Mouse (Mus musculus): ENCODE results near the gene Omp. TPM values are rescaled to one million over a fixed set of nuclear protein-coding genes. Genes with fewer than 3 reads are reported as not detected.

The Omp gene
- polyA plus RNA-seq, 1 experiment from 2014 or later, result 2.1 TPM

DNA sequence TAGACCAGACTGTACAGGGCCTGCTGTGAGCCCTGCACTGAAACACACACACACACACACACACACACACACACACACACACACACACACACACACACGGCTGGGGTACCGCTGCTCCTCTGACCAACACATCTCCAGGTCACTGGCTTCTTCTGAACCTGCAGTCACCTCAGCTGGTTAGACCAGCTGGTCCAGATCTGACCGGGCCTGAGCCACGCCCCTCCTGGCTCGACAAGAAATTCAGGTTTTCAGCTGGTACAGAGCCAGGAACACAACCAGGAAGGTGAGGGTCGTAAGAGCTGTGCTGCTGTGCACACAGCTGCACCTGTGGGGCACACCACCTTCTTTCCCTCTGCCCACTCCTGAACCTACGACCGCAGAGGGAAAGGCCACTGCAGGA is 13.2 kb upstream of the Omp start:
- Histone ChIP-seq H3K9me3 (replicated peaks; ENCODE audit: control insufficient read depth, low read length) (no peaks in the 10 kb centered on the region), H3K4me1 (ENCODE audit: control insufficient read depth, insufficient read depth, low read length) (peaks cover 41% of the 10 kb centered on the region), H3K9ac (ENCODE audit: low read length) (0 out of 2 replicates have a peak overlapping the region, but pooled peaks have one; percentile 17), H3K4me2 (ENCODE audit: low read depth, low read length) (0 out of 2 replicates have a peak overlapping the region, but pooled peaks have one; percentile 20), H3K27me3 (ENCODE audit: control insufficient read depth, insufficient read depth, low read length) (no peaks in the 10 kb centered on the region), H3K4me3 (replicated peaks; ENCODE audit: low read length) (no peak overlapping the region), H3K27ac (ENCODE audit: low read length) (peak overlapping the region; percentile 72), H3K36me3 (ENCODE audit: control insufficient read depth, insufficient read depth, low read length) (no peaks in the 10 kb centered on the region)
- peak; percentile 80 for ATAC-seq (ENCODE audit: insufficient read depth, low FRiP score)
- WGBS, result 26% methylated on average over 8 of the region's 8 CpGs

GRCm38 (mm10) chr7:98157636-98158332 is 12.5 kb upstream of the Omp start:
- ATAC-seq (ENCODE audit: insufficient read depth, low FRiP score), result no peak
- 0 out of 2 replicates have a peak overlapping the region, but pooled peaks have one; percentile 20 for H3K4me2 ChIP-seq (ENCODE audit: low read depth, low read length)
- no peak overlapping the region for H3K4me3 ChIP-seq (replicated peaks; ENCODE audit: low read length)
- WGBS, result 57% methylated on average over 5 of the region's 5 CpGs
- H3K9ac ChIP-seq (ENCODE audit: low read length), result no peak overlapping the region
- peak overlapping the region; percentile 72 for H3K27ac ChIP-seq (ENCODE audit: low read length)
- H3K36me3 ChIP-seq (ENCODE audit: control insufficient read depth, insufficient read depth, low read length), result no peaks in the 10 kb centered on the region
- H3K4me1 ChIP-seq (ENCODE audit: control insufficient read depth, insufficient read depth, low read length), result peaks cover 37% of the 10 kb centered on the region
- no peaks in the 10 kb centered on the region for H3K9me3 ChIP-seq (replicated peaks; ENCODE audit: control insufficient read depth, low read length)
- H3K27me3 ChIP-seq (ENCODE audit: control insufficient read depth, insufficient read depth, low read length), result no peaks in the 10 kb centered on the region

DNA sequence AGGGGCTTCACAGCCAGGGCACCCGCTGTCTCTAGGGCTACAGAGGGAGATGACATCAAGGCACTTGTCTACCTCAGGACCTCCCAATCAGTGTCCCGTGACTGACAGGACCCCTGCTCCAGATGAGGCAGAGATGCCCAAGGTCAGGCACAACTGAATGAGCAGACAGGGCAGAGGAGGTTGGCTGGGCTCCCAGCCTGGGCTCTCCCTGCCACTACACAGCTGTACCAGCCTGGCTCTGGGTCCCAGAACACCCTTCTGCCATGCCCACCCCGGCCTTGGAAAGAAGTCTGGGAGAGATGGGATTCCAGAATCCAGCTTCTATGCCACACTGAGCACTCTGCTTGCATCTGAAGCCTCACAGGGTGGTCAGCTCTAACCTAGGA is 11.0 kb upstream of the Omp start:
- no peak for ATAC-seq (ENCODE audit: insufficient read depth, low FRiP score)
- no peak overlapping the region for H3K27ac ChIP-seq (ENCODE audit: low read length)

DNA sequence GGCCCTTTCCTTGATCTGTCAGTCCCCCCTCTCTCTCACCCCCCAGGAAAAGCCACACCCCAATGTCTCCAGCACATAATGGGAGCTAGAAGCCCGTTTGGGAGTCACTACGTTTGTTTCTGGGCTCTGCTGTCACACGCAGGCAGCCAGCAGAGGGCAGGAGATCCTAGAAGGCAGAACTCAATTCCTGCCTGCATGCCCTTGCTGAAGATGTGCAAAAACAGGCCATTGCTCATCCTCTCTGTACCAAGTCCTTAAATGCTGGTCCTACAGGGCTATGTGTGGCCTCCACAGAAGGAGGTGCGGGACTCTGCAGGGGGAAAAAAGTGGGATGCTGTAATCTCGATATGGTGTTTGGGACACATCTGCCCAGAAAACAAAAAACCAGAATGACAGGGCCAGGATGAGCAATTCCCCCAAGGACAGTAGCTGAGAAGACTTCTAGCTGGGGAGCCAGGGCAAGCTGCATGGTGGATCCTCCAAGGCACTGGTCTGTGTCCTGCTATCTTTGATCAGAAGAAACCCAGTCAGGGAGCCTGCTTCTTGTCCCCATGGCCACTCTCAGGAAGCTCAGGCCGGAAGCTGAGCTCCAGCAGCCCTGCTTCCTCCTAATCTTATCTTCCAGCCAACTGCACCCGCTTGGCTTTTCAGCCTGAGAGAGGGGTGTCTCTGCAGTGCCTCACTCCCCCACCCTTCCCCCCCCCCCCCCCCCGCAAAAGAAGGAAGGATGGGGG is 10.4 kb upstream of the Omp start:
- H3K4me2 ChIP-seq (ENCODE audit: low read depth, low read length), result no peak overlapping the region
- H3K4me1 ChIP-seq (ENCODE audit: control insufficient read depth, insufficient read depth, low read length), result peaks cover 26% of the 10 kb centered on the region
- H3K9me3 ChIP-seq (replicated peaks; ENCODE audit: control insufficient read depth, low read length), result no peaks in the 10 kb centered on the region
- H3K27me3 ChIP-seq (ENCODE audit: control insufficient read depth, insufficient read depth, low read length), result no peaks in the 10 kb centered on the region
- H3K36me3 ChIP-seq (ENCODE audit: control insufficient read depth, insufficient read depth, low read length), result no peaks in the 10 kb centered on the region
- 22% methylated on average over 7 of the region's 8 CpGs for WGBS
- no peak overlapping the region; the same call in 1 of the 2 replicates for H3K27ac ChIP-seq (ENCODE audit: low read length)
- H3K4me3 ChIP-seq (replicated peaks; ENCODE audit: low read length), result no peak overlapping the region
- H3K9ac ChIP-seq (ENCODE audit: low read length), result no peak overlapping the region
- ATAC-seq (ENCODE audit: insufficient read depth, low FRiP score), result no peak

More for the DNA sequence above, 11.0 kb upstream of the Omp start:
- H3K4me2 ChIP-seq (ENCODE audit: low read depth, low read length), result no peak overlapping the region
- no peaks in the 10 kb centered on the region for H3K27me3 ChIP-seq (ENCODE audit: control insufficient read depth, insufficient read depth, low read length)
- no peak overlapping the region; the same call in 1 of the 2 replicates for H3K9ac ChIP-seq (ENCODE audit: low read length)
- H3K9me3 ChIP-seq (replicated peaks; ENCODE audit: control insufficient read depth, low read length), result no peaks in the 10 kb centered on the region
- peaks cover 26% of the 10 kb centered on the region for H3K4me1 ChIP-seq (ENCODE audit: control insufficient read depth, insufficient read depth, low read length)
- WGBS, result 49% methylated on average over 3 of the region's 3 CpGs
- no peak overlapping the region for H3K4me3 ChIP-seq (replicated peaks; ENCODE audit: low read length)
- no peaks in the 10 kb centered on the region for H3K36me3 ChIP-seq (ENCODE audit: control insufficient read depth, insufficient read depth, low read length)

DNA sequence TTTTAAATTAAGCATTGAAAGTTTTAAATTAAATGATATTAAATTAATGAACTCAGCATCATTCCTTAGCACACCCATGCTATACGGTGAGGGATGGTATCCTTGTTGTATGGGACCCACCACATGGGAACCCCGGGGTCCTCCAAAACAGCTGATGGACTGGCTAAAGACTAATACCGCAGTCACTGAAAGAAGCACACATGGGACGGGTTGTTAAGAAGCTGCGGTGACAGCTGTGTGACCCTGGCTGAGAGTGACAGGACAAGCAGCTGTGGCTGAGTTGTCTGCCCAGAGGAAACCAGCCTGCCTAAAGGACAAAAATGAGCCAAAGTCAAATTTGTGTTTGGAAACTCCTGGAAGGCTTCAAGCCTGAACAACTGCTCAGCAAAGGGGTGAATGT is 8.6 kb upstream of the Omp start:
- Histone ChIP-seq H3K4me1 (ENCODE audit: control insufficient read depth, insufficient read depth, low read length) (peaks cover 12% of the 10 kb centered on the region; the same call in 1 of the 2 replicates), H3K4me2 (ENCODE audit: low read depth, low read length) (no peak overlapping the region), H3K27me3 (ENCODE audit: control insufficient read depth, insufficient read depth, low read length) (no peaks in the 10 kb centered on the region), H3K27ac (ENCODE audit: low read length) (no peak overlapping the region), H3K4me3 (replicated peaks; ENCODE audit: low read length) (no peak overlapping the region), H3K9ac (ENCODE audit: low read length) (no peak overlapping the region), H3K36me3 (ENCODE audit: control insufficient read depth, insufficient read depth, low read length) (no peaks in the 10 kb centered on the region), H3K9me3 (replicated peaks; ENCODE audit: control insufficient read depth, low read length) (no peaks in the 10 kb centered on the region)
- no peak for ATAC-seq (ENCODE audit: insufficient read depth, low FRiP score)
- 73% methylated on average over 5 of the region's 5 CpGs for WGBS

GRCm38 (mm10) chr7:98153345-98153744 is 8.0 kb upstream of the Omp start:
- peaks cover 12% of the 10 kb centered on the region; the same call in 1 of the 2 replicates for H3K4me1 ChIP-seq (ENCODE audit: control insufficient read depth, insufficient read depth, low read length)
- no peaks in the 10 kb centered on the region for H3K9me3 ChIP-seq (replicated peaks; ENCODE audit: control insufficient read depth, low read length)
- no peak overlapping the region for H3K27ac ChIP-seq (ENCODE audit: low read length)
- H3K4me3 ChIP-seq (replicated peaks; ENCODE audit: low read length), result no peak overlapping the region
- H3K4me2 ChIP-seq (ENCODE audit: low read depth, low read length), result no peak overlapping the region
- H3K9ac ChIP-seq (ENCODE audit: low read length), result no peak overlapping the region
- ATAC-seq (ENCODE audit: insufficient read depth, low FRiP score), result no peak
- WGBS, result 48% methylated on average over 3 of the region's 3 CpGs
- no peaks in the 10 kb centered on the region for H3K27me3 ChIP-seq (ENCODE audit: control insufficient read depth, insufficient read depth, low read length)
- no peaks in the 10 kb centered on the region for H3K36me3 ChIP-seq (ENCODE audit: control insufficient read depth, insufficient read depth, low read length)

DNA sequence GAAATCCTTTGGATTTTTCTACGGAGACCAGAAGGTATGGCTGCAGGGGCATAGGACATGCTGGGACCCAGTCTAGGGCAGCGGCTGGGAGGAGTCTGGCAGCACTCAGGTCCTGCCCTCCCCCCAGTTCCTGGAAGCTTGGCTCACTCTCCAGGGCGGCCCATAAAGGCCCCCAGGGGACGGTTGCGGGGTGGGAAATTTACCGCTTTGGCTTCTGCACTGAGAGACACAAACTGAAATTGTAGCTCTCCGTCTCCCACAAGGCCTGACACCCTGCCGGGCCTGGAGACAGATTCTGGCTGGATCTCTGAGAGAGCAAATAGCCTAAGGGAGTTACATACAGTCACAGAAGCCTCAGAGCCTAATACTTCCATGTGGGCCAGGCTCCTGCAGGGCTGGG is 7.1 kb upstream of the Omp start:
- 61% methylated on average over 8 of the region's 8 CpGs for WGBS
- H3K27me3 ChIP-seq (ENCODE audit: control insufficient read depth, insufficient read depth, low read length), result no peaks in the 10 kb centered on the region
- no peaks in the 10 kb centered on the region for H3K9me3 ChIP-seq (replicated peaks; ENCODE audit: control insufficient read depth, low read length)
- no peak overlapping the region for H3K27ac ChIP-seq (ENCODE audit: low read length)
- H3K4me2 ChIP-seq (ENCODE audit: low read depth, low read length), result no peak overlapping the region
- no peak overlapping the region for H3K4me3 ChIP-seq (replicated peaks; ENCODE audit: low read length)
- no peak overlapping the region for H3K9ac ChIP-seq (ENCODE audit: low read length)
- peaks cover 8% of the 10 kb centered on the region; the same call in 1 of the 2 replicates for H3K4me1 ChIP-seq (ENCODE audit: control insufficient read depth, insufficient read depth, low read length)
- H3K36me3 ChIP-seq (ENCODE audit: control insufficient read depth, insufficient read depth, low read length), result no peaks in the 10 kb centered on the region
- no peak for ATAC-seq (ENCODE audit: insufficient read depth, low FRiP score)

- Histone ChIP-seq H3K9me3 (replicated peaks; ENCODE audit: control insufficient read depth, low read length) (no peaks in the 10 kb centered on the region), H3K9ac (ENCODE audit: low read length) (no peak overlapping the region), H3K4me3 (replicated peaks; ENCODE audit: low read length) (no peak overlapping the region), H3K4me2 (ENCODE audit: low read depth, low read length) (no peak overlapping the region), H3K27me3 (ENCODE audit: control insufficient read depth, insufficient read depth, low read length) (no peaks in the 10 kb centered on the region), H3K36me3 (ENCODE audit: control insufficient read depth, insufficient read depth, low read length) (no peaks in the 10 kb centered on the region), H3K4me1 (ENCODE audit: control insufficient read depth, insufficient read depth, low read length) (no peaks in the 10 kb centered on the region), H3K27ac (ENCODE audit: low read length) (no peak overlapping the region)
- 45% methylated on average over 5 of the region's 5 CpGs for WGBS
- ATAC-seq (ENCODE audit: insufficient read depth, low FRiP score), result no peak
These were observed 5.2 kb upstream of the Omp start for GRCm38 (mm10) chr7:98150525-98150924.

- no peak overlapping the region for H3K27ac ChIP-seq (ENCODE audit: low read length)
- H3K27me3 ChIP-seq (ENCODE audit: control insufficient read depth, insufficient read depth, low read length), result no peaks in the 10 kb centered on the region
- no peaks in the 10 kb centered on the region for H3K9me3 ChIP-seq (replicated peaks; ENCODE audit: control insufficient read depth, low read length)
- no peaks in the 10 kb centered on the region for H3K4me1 ChIP-seq (ENCODE audit: control insufficient read depth, insufficient read depth, low read length)
- H3K4me3 ChIP-seq (replicated peaks; ENCODE audit: low read length), result no peak overlapping the region
- H3K4me2 ChIP-seq (ENCODE audit: low read depth, low read length), result no peak overlapping the region
- 33% methylated on average over 3 of the region's 3 CpGs for WGBS
- no peaks in the 10 kb centered on the region for H3K36me3 ChIP-seq (ENCODE audit: control insufficient read depth, insufficient read depth, low read length)
- ATAC-seq (ENCODE audit: insufficient read depth, low FRiP score), result no peak
- H3K9ac ChIP-seq (ENCODE audit: low read length), result no peak overlapping the region
These were observed 4.5 kb upstream of the Omp start for GRCm38 (mm10) chr7:98149802-98150201.

Measured in stomach, embryonic 16.5 days (tissue).